Mouse (Mus musculus) ovary, postnatal 36 days (tissue): ENCODE data around the gene Neto2.
A peak's percentile ranks its signal among the peaks of the same experiment; 100 is the strongest.
"Not testable (repeated sequence)": the region's sequence is repeated elsewhere in the genome, so short reads cannot be mapped to it uniquely, and the experiment has no call there.

ENCODE experiments used
- DNase-seq: peaks from one replicate; pipeline ENCODE4 v3.0.0; 2022; ENCODE audit warnings: low spot score, mixed read lengths

Gene Neto2

DNA sequence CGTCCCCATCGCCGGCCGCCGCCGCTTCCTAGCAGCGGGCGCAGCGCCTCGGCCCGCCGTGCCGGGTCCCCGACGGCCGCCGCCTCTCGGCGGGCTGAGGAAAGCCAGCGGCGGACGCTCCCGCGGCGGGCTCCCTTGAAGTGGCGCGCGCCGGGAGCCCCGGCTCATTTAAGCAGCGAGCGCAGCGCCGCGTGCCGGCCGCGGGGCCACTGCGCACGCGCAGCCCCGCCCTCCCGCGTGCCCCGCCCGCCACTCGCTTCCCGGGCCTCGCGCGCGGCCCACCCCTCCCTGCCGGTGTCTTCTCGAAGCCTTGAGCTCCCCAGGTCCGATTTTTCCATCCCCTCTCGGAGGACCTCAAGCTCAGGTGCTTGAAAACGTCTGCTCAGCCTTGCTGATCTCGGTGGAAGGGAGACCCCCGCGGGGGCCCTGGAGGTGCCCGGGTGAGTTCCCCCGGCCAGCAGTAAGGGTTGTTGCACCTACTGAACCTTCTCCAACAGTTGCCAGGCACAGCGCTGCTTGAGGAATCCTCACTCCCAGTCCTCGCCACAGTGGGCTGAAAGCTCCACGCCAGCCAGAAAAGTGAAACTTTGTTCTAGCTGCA, at the start of gene Neto2:
Gene Neto2, minus strand, starts transcription at position 174 of the 601 bp plus-strand sequence.
- peak; percentile 82 for DNase-seq

DNA sequence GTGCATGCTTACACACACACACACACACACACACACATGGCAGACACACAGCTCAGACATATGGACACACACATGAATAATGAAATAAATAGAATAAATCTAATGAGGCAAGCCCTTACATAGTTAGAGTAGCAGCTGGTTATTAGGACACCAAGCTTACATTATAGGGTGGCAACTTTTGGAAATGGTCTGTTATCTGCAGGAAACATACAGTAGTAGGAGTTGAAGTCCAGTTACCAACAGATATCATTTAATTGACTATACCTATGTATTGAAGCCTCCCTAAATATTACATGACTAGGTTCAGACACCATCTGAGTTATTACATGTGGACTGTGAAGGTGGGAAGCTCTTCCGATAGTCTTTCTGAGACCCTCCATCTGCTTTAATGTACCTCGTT, 44.3 kb upstream of the Neto2 start:
- DNase-seq: no peak

DNA sequence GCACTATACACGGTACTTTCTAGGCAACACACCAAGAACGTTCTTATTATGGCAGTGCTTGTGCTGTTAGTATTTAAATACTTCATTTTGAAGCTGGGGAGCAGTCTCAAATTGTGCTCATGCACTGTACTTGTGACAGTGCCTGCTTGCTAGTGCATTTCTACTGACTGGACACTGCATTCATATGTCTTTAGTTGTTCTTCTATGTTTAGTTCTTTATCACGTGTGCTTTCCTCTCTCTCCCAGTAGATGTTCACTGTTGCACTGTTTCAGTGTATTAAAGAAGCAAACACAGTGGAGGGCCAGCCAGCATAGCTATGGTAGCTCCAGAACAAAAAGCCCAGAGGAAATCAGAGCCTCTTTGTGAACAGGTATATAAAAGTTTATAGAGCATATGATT, 29.8 kb upstream of the Neto2 start:
- no peak for DNase-seq

DNA sequence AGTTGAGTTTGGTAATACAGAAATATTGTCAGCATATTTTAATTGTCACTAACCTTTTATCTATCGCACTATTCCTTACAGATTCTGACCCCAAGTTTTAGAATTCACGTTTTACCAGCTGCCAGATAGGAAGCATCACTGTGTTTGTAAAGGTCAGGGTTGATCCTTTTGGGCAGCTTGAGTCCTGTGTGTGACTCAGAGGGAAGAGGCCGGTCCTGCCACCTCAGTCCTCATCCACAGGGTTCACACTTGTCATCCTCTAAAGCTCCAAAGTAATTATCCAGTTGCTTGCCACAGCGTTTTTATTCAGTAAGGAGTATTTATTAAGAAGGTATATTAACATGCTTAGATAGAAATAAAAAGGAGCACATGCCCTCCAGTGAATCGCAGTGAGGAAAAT, 16.5 kb upstream of the Neto2 start:
- DNase-seq: no peak

DNA sequence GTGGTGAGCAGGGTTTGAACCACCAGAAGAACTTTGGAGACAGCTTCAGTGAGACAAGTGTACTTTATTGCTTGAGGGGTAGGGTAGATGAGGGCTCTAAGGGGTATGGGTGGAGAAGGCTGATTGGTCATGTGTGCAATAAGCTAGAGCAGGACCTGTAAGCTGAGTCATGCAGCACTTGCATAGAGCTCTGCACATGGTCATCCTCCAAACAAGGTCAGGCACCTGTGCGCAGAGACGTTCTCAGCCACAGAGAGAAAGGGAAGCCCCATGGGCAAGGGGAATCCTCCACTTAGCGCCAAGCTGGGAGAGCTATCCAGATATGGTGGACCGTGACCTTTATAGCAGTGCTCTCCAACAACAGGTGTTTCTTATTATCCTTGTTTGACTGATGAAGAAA, 16.0 kb upstream of the Neto2 start:
- DNase-seq: no peak

DNA sequence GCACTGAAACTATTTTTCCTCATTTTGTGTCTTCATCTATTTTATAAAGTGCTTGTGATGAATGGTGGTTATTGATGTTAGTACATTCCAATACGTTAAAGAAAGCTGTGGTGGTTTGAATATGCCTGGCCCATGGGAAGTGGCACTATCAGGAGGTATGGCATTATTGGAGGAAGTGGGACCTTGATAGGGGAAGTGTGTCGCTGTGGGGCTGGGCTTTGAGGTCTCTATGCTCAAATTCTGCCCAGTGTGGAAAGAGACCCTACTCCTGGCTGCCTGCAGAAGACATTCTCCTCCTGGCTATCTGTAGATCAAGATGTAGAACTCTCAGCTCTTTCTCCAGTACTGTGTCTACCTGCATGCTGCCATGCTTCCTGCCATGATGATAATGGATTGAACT, 6.3 kb upstream of the Neto2 start:
- DNase-seq: no peak

DNA sequence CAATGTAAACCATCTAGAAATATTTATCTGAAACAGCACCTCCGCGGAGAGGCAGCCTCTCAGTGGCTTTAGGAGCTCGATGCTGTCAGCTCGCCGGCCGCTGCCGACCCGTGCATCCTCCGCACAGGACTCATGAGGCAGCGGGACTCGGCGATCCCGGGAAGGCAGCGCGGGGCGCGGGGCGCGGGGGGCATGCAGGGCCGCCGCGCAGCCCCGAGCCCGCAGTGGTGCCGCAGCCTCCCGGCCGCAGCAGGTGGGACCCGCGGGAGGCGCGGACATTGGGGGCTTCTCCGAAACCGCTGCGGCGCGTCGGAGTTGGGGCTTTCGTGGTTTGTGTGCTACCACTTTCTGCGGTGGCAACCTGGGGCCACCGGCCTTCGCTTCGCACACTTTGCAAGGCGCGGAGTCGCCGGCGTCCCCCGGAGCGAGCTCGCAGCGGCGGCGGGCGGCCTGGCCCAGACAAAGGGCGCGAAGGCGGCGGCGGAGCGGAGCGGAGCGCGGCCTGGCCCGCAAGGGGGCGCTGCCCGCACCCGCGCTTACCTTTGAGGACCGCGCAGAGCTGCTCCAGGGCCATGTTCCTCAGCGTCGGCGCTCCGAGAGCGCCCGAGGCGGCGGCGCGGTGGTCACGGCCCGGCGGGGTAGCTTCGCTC, 498 bp downstream of the Neto2 start:
- DNase-seq: peak; percentile 62

DNA sequence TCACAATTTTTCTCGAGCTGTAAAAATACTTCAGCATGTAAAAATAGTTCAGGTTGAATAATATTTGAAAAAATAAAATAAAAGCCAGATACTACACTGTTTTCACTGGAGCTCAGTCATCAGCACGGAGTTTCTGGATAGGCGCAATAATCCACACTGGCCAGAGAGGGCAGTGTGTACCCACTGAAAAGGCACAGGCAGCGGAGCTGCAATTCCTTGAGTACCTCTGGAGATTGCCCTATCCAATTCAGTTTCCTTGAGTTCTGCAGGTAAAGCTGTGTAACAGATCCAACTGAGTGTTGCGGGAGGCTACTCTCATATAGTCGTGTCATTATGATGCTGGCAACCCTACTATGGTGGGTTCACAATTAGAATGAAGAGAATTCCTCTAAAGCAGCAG, 1.7 kb downstream of the Neto2 start:
- peak; percentile 57 for DNase-seq

DNA sequence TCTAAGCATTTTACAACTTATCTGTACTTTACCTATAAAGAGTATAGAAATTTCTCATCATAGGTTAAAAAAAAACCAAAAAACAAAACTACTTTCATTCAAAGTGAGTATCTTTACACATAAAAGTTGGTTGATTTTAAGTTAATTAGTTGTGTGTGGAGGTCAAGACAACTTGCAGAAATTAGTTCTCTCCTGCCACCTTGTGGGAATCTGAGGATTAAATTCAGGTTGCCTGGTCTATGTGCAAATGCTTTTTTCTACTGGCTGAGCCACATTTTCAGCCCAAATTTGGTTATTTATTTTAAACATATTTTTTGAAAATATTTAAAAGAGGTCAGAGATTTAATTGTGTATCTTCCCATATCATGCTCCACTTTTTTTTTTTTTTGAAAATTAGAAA, 35.6 kb downstream of the Neto2 start:
- DNase-seq: no peak

DNA sequence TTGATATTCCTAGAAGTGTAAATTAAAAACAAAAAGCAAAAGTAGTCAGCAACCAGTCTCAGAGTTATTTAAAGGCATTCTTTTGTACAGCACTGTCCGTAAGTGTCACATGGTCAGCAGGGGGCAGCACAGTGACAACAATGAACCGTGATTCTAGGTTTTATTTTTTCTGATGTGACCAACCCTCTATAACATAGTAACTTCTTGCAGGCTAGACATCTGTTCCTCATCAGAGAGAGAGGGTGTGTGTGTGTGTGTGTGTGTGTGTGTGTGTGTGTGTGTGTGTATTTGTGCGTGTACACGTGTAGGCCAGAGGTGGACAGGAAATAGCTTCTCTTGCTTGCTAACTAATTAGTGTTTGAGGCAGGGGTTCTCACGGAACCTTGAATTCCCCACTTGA, 38.7 kb downstream of the Neto2 start:
- DNase-seq: peak; percentile 49

DNA sequence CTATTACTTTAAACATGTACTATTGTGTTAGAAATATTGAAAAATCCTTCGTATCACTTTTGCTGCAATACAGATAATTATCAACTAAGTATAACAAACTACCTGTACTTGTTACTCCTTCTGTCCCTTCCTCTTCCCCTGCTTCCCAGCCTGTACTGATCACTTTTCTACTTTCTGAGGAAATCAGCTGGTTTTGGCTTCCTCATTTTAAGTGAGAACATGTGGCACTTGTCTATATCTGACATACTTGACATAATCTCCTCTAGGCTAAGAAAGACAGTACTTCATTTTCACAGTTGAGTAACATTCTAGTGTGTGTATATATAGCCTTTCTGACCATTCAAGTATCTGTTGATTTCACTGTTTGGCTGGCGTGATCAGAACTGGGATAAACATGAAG, 49.5 kb downstream of the Neto2 start:
- no peak for DNase-seq

DNA sequence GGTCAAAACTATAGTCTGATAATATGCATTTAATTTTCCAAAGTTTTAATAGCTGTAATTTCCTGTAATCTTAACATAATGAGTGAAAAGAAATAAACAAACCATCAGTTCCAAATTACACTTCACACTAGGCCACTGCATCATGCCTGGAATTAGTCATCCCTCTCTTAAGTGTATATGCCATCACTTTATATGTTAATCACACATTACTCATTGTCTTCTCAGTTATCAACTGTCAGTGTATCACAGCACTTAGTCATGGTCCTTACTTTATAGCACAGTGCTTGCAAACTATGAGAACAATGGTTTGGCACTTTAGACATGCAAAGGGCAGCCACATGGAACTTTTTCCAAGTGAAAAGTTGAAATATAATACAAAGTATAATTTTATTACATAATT, 52.2 kb downstream of the Neto2 start:
- DNase-seq: no peak

DNA sequence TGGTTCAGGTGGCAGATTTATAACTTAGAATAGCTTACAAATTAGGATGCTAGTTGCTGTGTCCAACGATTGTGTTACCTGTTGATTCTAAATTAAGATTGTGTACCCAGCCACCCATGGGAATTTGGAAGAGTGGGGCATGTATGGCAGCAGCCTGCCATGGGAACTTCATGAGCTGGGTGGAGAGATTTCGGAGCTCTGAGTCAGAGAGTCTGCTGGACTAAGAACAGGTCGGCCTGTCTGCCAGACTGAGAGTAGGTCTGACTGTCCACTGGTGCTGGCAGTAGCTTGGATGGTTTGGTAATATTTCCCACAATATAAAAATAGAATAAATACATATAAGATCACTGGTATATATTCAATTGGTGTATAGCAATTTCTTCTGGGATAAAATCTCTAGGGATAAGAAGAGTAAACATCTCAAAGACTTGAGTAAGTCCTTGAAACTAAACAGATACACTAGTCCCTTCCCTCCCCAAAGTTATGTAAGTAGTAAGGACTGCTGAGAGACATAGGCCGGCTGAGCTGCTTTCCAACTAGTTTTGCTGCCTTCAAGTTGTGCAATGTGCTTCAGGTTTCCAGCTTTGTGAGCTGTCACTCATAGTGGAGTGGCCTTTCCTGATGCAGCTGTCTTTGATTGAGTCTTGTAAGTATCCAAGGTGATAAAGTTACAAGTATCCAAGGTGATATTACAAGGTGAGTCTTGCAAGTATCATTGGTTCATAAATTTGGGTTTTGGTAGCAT, 55.6 kb downstream of the Neto2 start:
- DNase-seq: no peak

DNA sequence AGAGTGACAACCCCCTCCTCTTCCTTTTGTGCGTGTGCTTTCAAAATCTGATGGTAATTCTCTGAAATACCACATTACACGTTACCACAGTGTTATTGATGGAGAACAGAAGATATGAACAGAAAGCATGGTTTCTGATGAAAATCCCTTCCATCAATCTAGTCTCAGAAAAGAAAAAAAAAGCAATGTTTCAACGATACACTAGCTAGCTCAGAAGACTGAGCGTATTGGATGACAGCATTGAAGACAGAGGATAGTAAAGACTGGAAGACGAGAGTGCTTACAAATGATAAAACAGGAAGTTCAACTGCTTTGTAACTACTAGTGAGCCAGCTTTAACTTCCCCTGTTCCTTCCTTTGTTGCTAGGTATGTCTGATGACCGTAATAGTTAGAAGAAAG, 76.3 kb downstream of the Neto2 start:
- DNase-seq: no peak

DNA sequence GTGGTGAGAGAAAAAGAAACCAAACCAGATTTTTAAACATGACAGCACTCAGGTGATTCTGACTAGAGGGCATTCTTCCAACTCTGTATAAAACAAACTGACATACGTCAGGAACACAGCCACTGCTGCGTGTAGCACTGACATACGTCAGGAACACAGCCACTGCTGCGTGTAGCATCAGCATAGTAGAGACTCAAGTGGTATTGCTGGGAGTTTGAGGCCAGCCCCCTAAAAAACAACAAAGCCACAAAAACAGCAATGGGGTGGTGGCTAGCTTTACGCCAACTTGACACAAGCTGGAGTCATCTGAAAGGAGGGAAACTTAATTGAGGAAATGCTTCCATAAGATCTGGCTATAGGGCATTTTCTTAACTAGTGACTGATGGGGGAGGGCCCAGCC, 77.5 kb downstream of the Neto2 start:
- no peak for DNase-seq

DNA sequence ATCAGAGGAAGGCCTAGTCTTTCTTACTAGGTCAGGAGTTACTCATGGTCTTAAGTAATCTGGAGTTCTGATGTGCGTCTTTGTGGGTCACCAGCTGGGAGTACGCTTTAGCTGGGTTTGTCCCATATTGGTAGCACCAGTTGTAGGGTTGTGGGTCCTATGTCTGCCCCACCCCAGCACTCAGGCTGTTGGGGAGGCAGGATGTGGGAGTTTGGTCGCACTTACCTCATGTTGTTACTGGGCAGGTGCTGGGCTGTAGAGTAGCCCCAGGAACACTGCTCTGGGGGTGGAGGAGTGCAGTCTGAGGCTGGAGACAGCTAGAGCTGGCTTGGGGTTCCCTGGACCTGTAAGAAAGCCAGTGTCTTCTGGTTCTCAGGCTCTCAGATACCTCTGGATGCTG, 81.9 kb downstream of the Neto2 start:
- DNase-seq: no peak

DNA sequence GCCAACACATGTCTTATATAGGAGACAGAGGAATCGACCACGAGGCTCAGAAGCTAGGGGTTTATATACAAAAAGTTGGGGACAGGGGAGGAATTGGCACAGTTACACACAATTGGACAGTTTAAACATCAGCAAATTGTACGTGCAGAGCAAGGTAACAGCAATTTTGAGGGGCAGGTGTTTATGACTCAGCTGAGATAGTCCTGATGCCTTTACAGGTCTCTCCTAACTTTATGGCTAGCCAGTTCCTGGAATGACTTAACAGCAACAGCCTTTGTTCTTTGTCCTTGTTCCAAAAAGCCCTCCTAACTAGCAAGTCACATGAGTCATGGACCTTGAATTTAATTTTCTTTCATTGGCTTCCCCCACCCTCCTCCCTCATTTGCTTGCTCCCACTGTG, 83.6 kb downstream of the Neto2 start:
- DNase-seq: not testable (repeated sequence)

DNA sequence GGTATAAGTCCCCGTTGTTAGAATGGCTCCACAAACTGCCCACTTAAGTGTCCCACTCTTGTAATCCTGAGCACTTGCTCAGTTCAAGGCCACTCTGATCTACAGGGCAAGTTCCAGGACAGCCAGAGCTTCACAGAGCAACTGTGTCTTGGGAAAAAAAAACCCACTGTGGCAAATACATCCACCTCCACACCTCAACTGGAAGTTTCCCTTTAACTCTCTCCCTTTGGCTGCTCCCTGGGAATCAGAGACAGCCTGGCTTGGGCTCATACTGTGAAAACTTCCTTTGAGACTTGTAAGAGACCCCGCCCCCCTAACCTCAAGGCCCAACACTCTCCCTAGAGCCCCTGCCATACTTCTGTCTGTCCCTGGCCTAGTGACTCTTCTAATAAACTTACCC, 91.9 kb downstream of the Neto2 start:
- DNase-seq: no peak

DNA sequence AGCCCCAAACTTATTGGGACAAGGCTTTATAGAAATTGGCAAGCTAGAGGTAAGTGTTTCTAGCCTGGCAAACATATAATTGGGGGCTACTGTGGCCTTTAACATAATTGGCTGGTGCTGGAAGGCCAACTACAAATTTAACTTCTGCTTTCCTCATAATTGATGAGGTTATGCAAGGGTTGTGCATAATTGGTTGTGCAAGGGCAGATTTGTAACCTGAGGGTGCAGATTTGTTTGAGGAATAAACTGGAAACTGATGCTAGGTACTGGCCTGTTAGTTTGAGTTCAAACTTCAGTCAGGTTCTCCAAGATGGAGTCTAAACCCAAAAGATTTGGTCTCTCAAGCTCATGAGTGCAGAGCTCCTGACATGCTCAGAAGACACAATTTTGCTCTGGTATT, 92.9 kb downstream of the Neto2 start:
- no peak for DNase-seq

DNA sequence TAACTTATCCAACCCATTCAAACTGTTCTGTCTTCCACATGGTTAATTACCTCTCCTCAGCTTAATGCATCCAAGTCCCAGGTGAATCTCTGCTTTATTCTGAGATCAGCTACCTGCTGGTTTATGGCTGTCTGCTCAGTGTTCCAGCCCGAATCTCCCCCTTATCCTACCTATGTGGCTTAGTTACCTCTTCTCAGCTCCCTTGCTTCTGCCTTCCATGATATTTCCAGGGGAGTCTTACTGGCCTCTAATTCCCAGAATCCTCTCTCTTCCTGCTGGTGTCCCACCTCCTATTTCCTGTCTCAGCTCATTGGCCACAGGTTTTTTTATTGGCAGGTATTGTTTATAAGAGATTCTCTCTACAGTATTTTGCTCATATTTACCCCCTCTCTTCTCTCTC, 93.8 kb downstream of the Neto2 start:
- no peak for DNase-seq

DNA sequence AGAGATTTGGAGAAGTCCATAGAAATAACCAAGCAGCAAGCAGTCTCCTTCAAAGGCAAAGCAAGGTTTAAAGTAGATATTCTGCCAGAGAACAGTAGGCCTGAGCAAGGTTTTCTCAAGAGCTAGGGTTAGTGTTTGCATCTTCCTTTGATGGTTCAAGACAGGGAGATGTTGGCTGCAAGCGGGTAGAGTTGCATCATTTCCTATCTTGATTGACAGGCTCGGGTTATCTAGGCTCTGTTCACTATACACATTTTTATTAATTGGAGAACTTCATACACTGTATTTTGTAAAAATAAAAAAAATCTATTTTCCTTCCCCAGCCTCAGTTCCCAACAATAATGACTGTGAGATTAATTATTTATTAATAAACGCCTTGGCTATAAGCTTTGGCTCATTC, 94.2 kb downstream of the Neto2 start:
- no peak for DNase-seq

DNA sequence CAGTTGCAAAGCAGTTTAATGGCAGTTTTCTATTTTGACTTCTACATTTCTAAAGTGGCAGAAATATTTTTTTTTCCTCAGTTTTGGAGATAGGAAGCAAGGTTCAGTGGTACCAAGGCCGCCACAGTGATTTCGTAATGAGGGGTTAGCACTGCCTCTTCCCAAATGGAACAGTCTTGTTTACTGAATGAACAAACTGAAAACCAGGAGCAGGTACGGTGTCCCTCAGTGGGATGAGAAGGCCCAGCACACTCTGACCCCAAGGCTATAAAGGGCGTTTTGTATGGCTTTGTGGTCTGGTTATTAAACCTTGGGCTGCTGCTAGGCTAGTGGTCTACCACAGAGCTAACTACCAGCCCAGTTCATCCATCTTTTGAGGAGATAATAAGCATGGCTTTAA, 96.5 kb downstream of the Neto2 start:
- DNase-seq: no peak

DNA sequence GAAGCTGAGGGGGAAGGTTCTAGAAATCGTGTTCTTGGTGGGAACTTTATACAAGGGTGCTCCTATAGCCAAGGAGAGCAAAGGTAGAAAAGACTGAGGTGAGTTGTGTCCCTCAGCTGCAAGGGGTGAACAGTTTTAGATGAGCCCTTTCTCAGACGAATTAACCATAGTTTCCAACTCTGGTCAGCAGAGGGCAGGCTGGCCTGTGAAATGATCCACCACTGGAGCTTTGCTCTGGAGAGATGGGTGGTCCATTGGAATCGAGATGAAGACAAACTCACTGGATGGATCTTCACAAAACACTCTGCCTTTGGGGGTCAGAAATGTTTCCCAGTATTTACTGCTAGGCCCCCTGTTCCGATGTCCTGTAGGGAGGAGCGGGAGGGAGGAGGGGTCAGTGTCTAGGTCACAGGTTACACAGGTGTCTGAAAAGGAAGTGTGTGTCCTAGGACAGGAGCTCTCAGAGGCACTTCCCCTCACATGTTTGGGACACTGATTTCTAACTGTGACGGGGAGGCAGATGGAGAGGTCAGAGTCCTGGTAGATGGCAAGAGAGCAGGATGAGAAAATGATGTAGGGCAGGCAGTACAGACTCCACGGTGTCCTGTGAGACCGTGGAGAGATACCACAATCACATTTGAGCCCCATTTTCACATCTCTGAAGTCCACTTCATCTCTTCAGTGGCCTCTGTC, 97.4 kb downstream of the Neto2 start:
- peak; percentile 46 for DNase-seq
